In genomic region chr3:96581771-96582515, GRCm38 (mm10) we compare ENCODE assay signal across 18 mouse cellular contexts. TPM values are rescaled to one million over a fixed set of nuclear protein-coding genes. Genes with fewer than 3 reads are reported as not detected.
"Had no signal": no experiment of that assay in that cellular context is flagged by ENCODE, and none has a peak within 500 bp of the region (broad histone marks: within the 10 kb centered on the region; RNA-seq: fewer than 3 reads in every experiment).

No protein-coding gene starts in this region.

- H3K4me2 ChIP-seq: liver, embryonic 13.5 days; midbrain, embryonic 11.5 days; stomach, embryonic 15.5 days had no signal

- H3K9ac ChIP-seq: liver, embryonic 13.5 days; stomach, embryonic 15.5 days had no signal

- H3K27me3 ChIP-seq: liver, embryonic 13.5 days; stomach, embryonic 15.5 days had no signal

- H3K4me3 ChIP-seq: layer of hippocampus, adult 2 months; left cerebral cortex, adult 2 months; liver, embryonic 13.5 days; stomach, embryonic 15.5 days had no signal

- H3K9me3 ChIP-seq: liver, embryonic 13.5 days; stomach, embryonic 15.5 days had no signal

- H3K36me3 ChIP-seq: liver, embryonic 13.5 days; stomach, embryonic 15.5 days had no signal

- H3K27ac ChIP-seq: kidney, postnatal 0 days; layer of hippocampus, adult 2 months; liver, embryonic 13.5 days; stomach, embryonic 15.5 days had no signal

- DNase-seq: kidney, postnatal 25 days; layer of hippocampus, postnatal 36 days; liver, embryonic 13.5 days; lung, postnatal 14 days; lung, postnatal 4 days; midbrain, embryonic 14.5 days; thymus, adult 2 months; thymus, postnatal 14 days; thymus, postnatal 4 days had no signal

RNA-seq across cellular contexts. Expression of gene Gm16253, which starts 5.2 kb away (rescaled TPM):
- polyA plus RNA-seq: kidney, postnatal 0 days; large intestine, adult 2 months; liver, adult 2 months; liver, embryonic 13.5 days; lung, adult 2 months; small intestine, adult 2 months; thymus, adult 2 months had no signal
